In the genomic region with DNA sequence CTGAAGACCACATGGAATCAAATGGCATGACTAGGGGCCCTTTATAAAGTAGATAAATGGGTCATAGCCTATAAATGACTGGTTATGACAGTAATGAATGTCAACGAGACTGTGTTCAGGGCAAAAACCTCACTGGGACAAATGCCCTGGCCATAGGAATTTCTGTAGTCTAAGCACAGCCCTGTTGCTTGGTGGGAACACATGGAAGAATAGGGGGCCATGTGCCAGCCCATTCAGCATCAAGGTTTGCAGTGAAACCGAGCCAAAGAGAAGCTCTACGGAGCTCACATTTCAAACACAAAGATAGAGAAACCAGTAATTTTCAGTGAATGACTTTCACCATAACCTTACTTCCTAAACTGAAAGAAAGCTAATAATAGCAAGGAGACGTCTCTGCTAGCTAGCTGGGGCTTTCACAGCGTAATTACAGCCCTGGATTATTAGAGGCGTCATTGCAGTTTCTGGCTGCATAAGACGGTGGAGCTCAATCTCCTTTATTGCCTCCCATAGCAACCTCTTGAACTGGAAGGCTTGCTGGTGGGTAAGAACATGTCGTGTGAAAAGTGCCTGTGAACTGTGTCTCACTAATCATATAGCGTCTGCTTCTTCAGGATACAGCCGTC, we compare ENCODE assay signal across 21 mouse cellular contexts.
DNase-seq lines count a peak whose midpoint lies in the region; ATAC-seq lines count a peak whose summit lies in the region.
"Had no signal": no experiment of that assay in that cellular context is flagged by ENCODE, and none has a peak within 500 bp of the region (broad histone marks: within the 10 kb centered on the region; RNA-seq: fewer than 3 reads in every experiment).

No protein-coding gene starts in this region.

- H3K9ac ChIP-seq in forebrain, embryonic 13.5 days = no peak overlapping the region
- H3K9ac ChIP-seq in forebrain, embryonic 11.5 days (ENCODE audit: low read length) = no peak overlapping the region
- no peak overlapping the region for H3K9ac ChIP-seq in heart, embryonic 15.5 days
- H3K9ac ChIP-seq in midbrain, embryonic 16.5 days (ENCODE audit: low read depth, low read length) = no peak overlapping the region
- H3K9ac ChIP-seq: liver, embryonic 12.5 days; lung, embryonic 14.5 days; midbrain, embryonic 12.5 days; neural tube, embryonic 12.5 days had no signal

- H3K4me3 ChIP-seq in forebrain, embryonic 13.5 days = no peak overlapping the region
- H3K4me3 ChIP-seq in forebrain, embryonic 11.5 days (ENCODE audit: low read depth, low read length) = no peak overlapping the region
- no peak overlapping the region for H3K4me3 ChIP-seq in heart, embryonic 15.5 days
- no peak overlapping the region for H3K4me3 ChIP-seq in midbrain, embryonic 16.5 days (ENCODE audit: low read depth, low read length)
- no peak overlapping the region for H3K4me3 ChIP-seq in midbrain, embryonic 10.5 days
- H3K4me3 ChIP-seq: heart, embryonic 10.5 days; liver, embryonic 12.5 days; midbrain, embryonic 12.5 days; neural tube, embryonic 12.5 days had no signal

- 0 out of 2 replicates have a peak overlapping the region, but pooled peaks have one; percentile 16 for H3K27ac ChIP-seq in forebrain, embryonic 13.5 days
- no peak overlapping the region for H3K27ac ChIP-seq in forebrain, embryonic 11.5 days (ENCODE audit: low read depth, low read length)
- no peak overlapping the region for H3K27ac ChIP-seq in heart, embryonic 15.5 days
- peak overlapping the region; percentile 33; the same call in 1 of the 2 replicates for H3K27ac ChIP-seq in midbrain, embryonic 16.5 days (ENCODE audit: low read length)
- H3K27ac ChIP-seq in midbrain, embryonic 10.5 days (replicated peaks) = no peak overlapping the region
- H3K27ac ChIP-seq: heart, embryonic 10.5 days; liver, embryonic 12.5 days; midbrain, embryonic 12.5 days; neural tube, embryonic 12.5 days had no signal

- H3K4me1 ChIP-seq in forebrain, embryonic 13.5 days = no peaks in the 10 kb centered on the region
- no peaks in the 10 kb centered on the region for H3K4me1 ChIP-seq in forebrain, embryonic 11.5 days (replicated peaks; ENCODE audit: control insufficient read depth, insufficient read depth, low read length)
- peaks cover 16% of the 10 kb centered on the region for H3K4me1 ChIP-seq in heart, embryonic 15.5 days (replicated peaks)
- H3K4me1 ChIP-seq in midbrain, embryonic 16.5 days (ENCODE audit: control insufficient read depth, insufficient read depth, low read length) = no peaks in the 10 kb centered on the region
- no peaks in the 10 kb centered on the region for H3K4me1 ChIP-seq in midbrain, embryonic 10.5 days
- H3K4me1 ChIP-seq: liver, embryonic 12.5 days; midbrain, embryonic 12.5 days; neural tube, embryonic 12.5 days had no signal

- DNase-seq in forebrain, embryonic 11.5 days (ENCODE audit: low spot score) = no peak
- DNase-seq in heart, postnatal 36 days = no peak
- DNase-seq in midbrain, embryonic 10.5 days (ENCODE audit: low spot score) = no peak
- DNase-seq in adrenal gland, adult (ENCODE audit: inconsistent age in 2 of 2, low spot score in 1 of 2) = no peak
- DNase-seq in ovary, postnatal 36 days (ENCODE audit: low spot score) = no peak
- DNase-seq: cerebellum, adult 11-12 months; gastrocnemius, postnatal 10 days; kidney, adult 8-10 months; kidney, postnatal 36 days; layer of hippocampus, adult 9-11 months; lung, embryonic 14.5 days; lung, postnatal 4 days; thymus, postnatal 25 days had no signal

- ATAC-seq in forebrain, embryonic 13.5 days = 0 out of 2 replicates have a peak, but pooled peaks have one; percentile 55
- no peak for ATAC-seq in forebrain, embryonic 11.5 days (replicated peaks; ENCODE audit: low FRiP score)
- ATAC-seq in heart, embryonic 15.5 days (replicated peaks; ENCODE audit: insufficient number of reproducible peaks, insufficient read depth, low FRiP score, low read depth) = no peak
- no peak for ATAC-seq in midbrain, embryonic 16.5 days
- ATAC-seq: inflammation-experienced regulatory T-cells, adult 6 months; liver, embryonic 12.5 days had no signal

- intact Hi-C loops in heart, postnatal 36 days (cut with DNase I) = no loop called here

- H3K36me3 ChIP-seq in forebrain, embryonic 13.5 days (ENCODE audit: poor library complexity, severe bottlenecking) = no peaks in the 10 kb centered on the region
- H3K36me3 ChIP-seq in forebrain, embryonic 11.5 days (ENCODE audit: control insufficient read depth, insufficient read depth, low read length) = no peaks in the 10 kb centered on the region
- no peaks in the 10 kb centered on the region for H3K36me3 ChIP-seq in heart, embryonic 15.5 days
- H3K36me3 ChIP-seq in midbrain, embryonic 16.5 days (ENCODE audit: control insufficient read depth, insufficient read depth, low read length) = no peaks in the 10 kb centered on the region
- H3K36me3 ChIP-seq in midbrain, embryonic 10.5 days = no peaks in the 10 kb centered on the region
- H3K36me3 ChIP-seq: heart, embryonic 10.5 days; liver, embryonic 12.5 days; midbrain, embryonic 12.5 days; neural tube, embryonic 12.5 days had no signal

- H3K27me3 ChIP-seq in forebrain, embryonic 13.5 days = no peaks in the 10 kb centered on the region
- no peaks in the 10 kb centered on the region for H3K27me3 ChIP-seq in forebrain, embryonic 11.5 days (ENCODE audit: control insufficient read depth, insufficient read depth, low read length)
- H3K27me3 ChIP-seq in heart, embryonic 15.5 days = no peaks in the 10 kb centered on the region
- H3K27me3 ChIP-seq in midbrain, embryonic 16.5 days (ENCODE audit: control insufficient read depth, insufficient read depth, low read depth, low read length) = no peaks in the 10 kb centered on the region
- no peaks in the 10 kb centered on the region for H3K27me3 ChIP-seq in midbrain, embryonic 10.5 days (ENCODE audit: low read depth, poor library complexity, severe bottlenecking)
- H3K27me3 ChIP-seq: liver, embryonic 12.5 days; midbrain, embryonic 12.5 days; neural tube, embryonic 12.5 days had no signal

- 51% methylated on average over 10 of the region's 10 CpGs for WGBS in forebrain, embryonic 13.5 days
- 68% methylated on average over 10 of the region's 10 CpGs for WGBS in forebrain, embryonic 11.5 days
- 52% methylated on average over 10 of the region's 10 CpGs for WGBS in heart, embryonic 15.5 days
- 53% methylated on average over 10 of the region's 10 CpGs for whole genome bisulfite sequencing in midbrain, embryonic 16.5 days
- WGBS in midbrain, embryonic 10.5 days = 82% methylated on average over 10 of the region's 10 CpGs

- no peaks in the 10 kb centered on the region for H3K9me3 ChIP-seq in forebrain, embryonic 13.5 days (replicated peaks)
- no peaks in the 10 kb centered on the region for H3K9me3 ChIP-seq in forebrain, embryonic 11.5 days (ENCODE audit: control insufficient read depth, low read length)
- no peaks in the 10 kb centered on the region for H3K9me3 ChIP-seq in heart, embryonic 15.5 days (replicated peaks)
- H3K9me3 ChIP-seq in midbrain, embryonic 16.5 days (replicated peaks; ENCODE audit: control insufficient read depth, low read length, poor library complexity, severe bottlenecking) = no peaks in the 10 kb centered on the region
- no peaks in the 10 kb centered on the region for H3K9me3 ChIP-seq in midbrain, embryonic 10.5 days (replicated peaks)
- H3K9me3 ChIP-seq: heart, embryonic 10.5 days; liver, embryonic 12.5 days; midbrain, embryonic 12.5 days; neural tube, embryonic 12.5 days had no signal

- H3K4me2 ChIP-seq in forebrain, embryonic 13.5 days = no peak overlapping the region
- no peak overlapping the region for H3K4me2 ChIP-seq in forebrain, embryonic 11.5 days (ENCODE audit: low read depth, low read length, severe bottlenecking)
- 0 out of 2 replicates have a peak overlapping the region, but pooled peaks have one; percentile 8 for H3K4me2 ChIP-seq in heart, embryonic 15.5 days
- no peak overlapping the region for H3K4me2 ChIP-seq in midbrain, embryonic 16.5 days (ENCODE audit: low read length)
- H3K4me2 ChIP-seq: liver, embryonic 12.5 days; lung, embryonic 14.5 days; midbrain, embryonic 12.5 days; neural tube, embryonic 12.5 days had no signal

Comparison
In these comparisons a context has a peak if more than half of its experiments do, and no peak if none do; other contexts are left out.
1. H3K27ac ChIP-seq: peak in forebrain, embryonic 13.5 days (single experiment) and midbrain, embryonic 16.5 days (single experiment); none in forebrain, embryonic 11.5 days (single experiment), heart, embryonic 15.5 days (single experiment) and midbrain, embryonic 10.5 days (single experiment).